Comparison of ENCODE assay signal across 27 mouse cellular contexts in genomic region chr3:157998742-157999369, GRCm38 (mm10). TPM values are rescaled to one million over a fixed set of nuclear protein-coding genes. Genes with fewer than 3 reads are reported as not detected.
DNase-seq lines count a peak whose midpoint lies in the region; ATAC-seq and TF ChIP-seq lines count a peak whose summit lies in the region.
"Had no signal": no experiment of that assay in that cellular context is flagged by ENCODE, and none has a peak within 500 bp of the region (broad histone marks: within the 10 kb centered on the region; RNA-seq: fewer than 3 reads in every experiment).

No protein-coding gene starts in this region.

- H3K9ac ChIP-seq in midbrain, postnatal 0 days (replicated peaks; ENCODE audit: low read length, poor library complexity, severe bottlenecking), result no peak overlapping the region
- H3K9ac ChIP-seq in midbrain, embryonic 13.5 days (replicated peaks), result no peak overlapping the region
- H3K9ac ChIP-seq in intestine, postnatal 0 days (ENCODE audit: low read depth, low read length), result no peak overlapping the region
- H3K9ac ChIP-seq: embryonic facial prominence, embryonic 12.5 days; embryonic facial prominence, embryonic 15.5 days; forebrain, postnatal 0 days; heart, embryonic 12.5 days; heart, embryonic 15.5 days; hindbrain, embryonic 15.5 days had no signal

- no peak for TF ChIP-seq POLR2A in thymus, adult 2 months (IDR thresholded peaks at IDR 0.05; ENCODE audit: control insufficient read depth, extremely low read depth, insufficient read depth, low read length, poor library complexity)

- no peak overlapping the region for H3K4me2 ChIP-seq in midbrain, postnatal 0 days (ENCODE audit: low read depth, low read length, poor library complexity, severe bottlenecking)
- no peak overlapping the region for H3K4me2 ChIP-seq in midbrain, embryonic 13.5 days (replicated peaks)
- H3K4me2 ChIP-seq in intestine, postnatal 0 days (replicated peaks; ENCODE audit: low read depth), result no peak overlapping the region
- H3K4me2 ChIP-seq: embryonic facial prominence, embryonic 12.5 days; embryonic facial prominence, embryonic 15.5 days; heart, embryonic 12.5 days; heart, embryonic 15.5 days; hindbrain, embryonic 15.5 days had no signal

- TF ChIP-seq CTCF in midbrain, postnatal 0 days (IDR thresholded peaks at IDR 0.05), result no peak
- TF ChIP-seq CTCF in intestine, postnatal 0 days (IDR thresholded peaks at IDR 0.05; ENCODE audit: low read depth), result no peak
- no peak for TF ChIP-seq CTCF in thymus, adult 2 months (IDR thresholded peaks at IDR 0.05; ENCODE audit: borderline replicate concordance, control insufficient read depth, extremely low read depth, insufficient read depth, low read length, poor library complexity)

- no peak overlapping the region for H3K4me3 ChIP-seq in midbrain, postnatal 0 days (ENCODE audit: low read depth, low read length)
- no peak overlapping the region for H3K4me3 ChIP-seq in midbrain, embryonic 13.5 days (replicated peaks)
- no peak overlapping the region for H3K4me3 ChIP-seq in intestine, postnatal 0 days (ENCODE audit: low read depth, low read length)
- H3K4me3 ChIP-seq in thymus, adult 2 months (ENCODE audit: control insufficient read depth, insufficient read depth, low read length), result no peak overlapping the region
- H3K4me3 ChIP-seq: embryonic facial prominence, embryonic 12.5 days; embryonic facial prominence, embryonic 15.5 days; gastrocnemius, adult 2 months; heart, embryonic 12.5 days; heart, embryonic 15.5 days; hindbrain, embryonic 15.5 days had no signal

- ATAC-seq in midbrain, postnatal 0 days (ENCODE audit: low FRiP score), result no peak
- no peak for ATAC-seq in midbrain, embryonic 13.5 days
- peak; percentile 90 for ATAC-seq in granulocyte monocyte progenitor cell, adult 5-6 weeks (replicated peaks; ENCODE audit: poor library complexity, severe bottlenecking)
- peak; percentile 82 for ATAC-seq in megakaryocyte progenitor cell, adult 5-6 weeks (replicated peaks; ENCODE audit: poor library complexity)
- ATAC-seq in intestine, postnatal 0 days, result no peak
- ATAC-seq: CD4-positive, CD25-positive, alpha-beta regulatory T cell, adult 4 months; forebrain, embryonic 14.5 days; forebrain, postnatal 0 days had no signal

- WGBS in midbrain, postnatal 0 days, result 93% methylated on average over 1 of the region's 1 CpGs
- 72% methylated on average over 1 of the region's 1 CpGs for WGBS in midbrain, embryonic 13.5 days
- WGBS in intestine, postnatal 0 days, result 56% methylated on average over 1 of the region's 1 CpGs
- WGBS in thymus, adult 2 months, result 31% methylated on average over 1 of the region's 1 CpGs

- no peak overlapping the region for H3K27ac ChIP-seq in midbrain, postnatal 0 days (ENCODE audit: low read depth, low read length)
- H3K27ac ChIP-seq in midbrain, embryonic 13.5 days, result no peak overlapping the region
- H3K27ac ChIP-seq in intestine, postnatal 0 days (ENCODE audit: low read depth, low read length), result no peak overlapping the region
- no peak overlapping the region for H3K27ac ChIP-seq in thymus, adult 2 months (ENCODE audit: control insufficient read depth, insufficient read depth, low read length)
- H3K27ac ChIP-seq: embryonic facial prominence, embryonic 12.5 days; embryonic facial prominence, embryonic 15.5 days; gastrocnemius, adult 2 months; heart, embryonic 15.5 days; hindbrain, embryonic 15.5 days had no signal

- no peaks in the 10 kb centered on the region for H3K27me3 ChIP-seq in midbrain, postnatal 0 days (ENCODE audit: insufficient read depth, low read length)
- no peaks in the 10 kb centered on the region for H3K27me3 ChIP-seq in midbrain, embryonic 13.5 days
- no peaks in the 10 kb centered on the region for H3K27me3 ChIP-seq in intestine, postnatal 0 days (replicated peaks; ENCODE audit: control insufficient read depth, insufficient read depth, low read length)
- no peaks in the 10 kb centered on the region for H3K27me3 ChIP-seq in thymus, adult 2 months (ENCODE audit: control insufficient read depth, insufficient read depth, low read length)
- H3K27me3 ChIP-seq: embryonic facial prominence, embryonic 12.5 days; embryonic facial prominence, embryonic 15.5 days; heart, embryonic 12.5 days; heart, embryonic 15.5 days; hindbrain, embryonic 15.5 days had no signal

- H3K9me3 ChIP-seq in midbrain, postnatal 0 days (ENCODE audit: low read length), result no peaks in the 10 kb centered on the region
- H3K9me3 ChIP-seq in midbrain, embryonic 13.5 days, result no peaks in the 10 kb centered on the region
- no peaks in the 10 kb centered on the region for H3K9me3 ChIP-seq in intestine, postnatal 0 days (ENCODE audit: control insufficient read depth)
- H3K9me3 ChIP-seq: embryonic facial prominence, embryonic 12.5 days; embryonic facial prominence, embryonic 15.5 days; heart, embryonic 12.5 days; heart, embryonic 15.5 days; hindbrain, embryonic 15.5 days had no signal

- H3K4me1 ChIP-seq in midbrain, postnatal 0 days (ENCODE audit: insufficient read depth, low read length), result no peaks in the 10 kb centered on the region
- no peaks in the 10 kb centered on the region for H3K4me1 ChIP-seq in midbrain, embryonic 13.5 days (replicated peaks)
- no peaks in the 10 kb centered on the region for H3K4me1 ChIP-seq in intestine, postnatal 0 days (replicated peaks; ENCODE audit: control insufficient read depth, insufficient read depth, low read length)
- no peaks in the 10 kb centered on the region for H3K4me1 ChIP-seq in thymus, adult 2 months (replicated peaks; ENCODE audit: control insufficient read depth, insufficient read depth, low read length)
- H3K4me1 ChIP-seq: embryonic facial prominence, embryonic 12.5 days; embryonic facial prominence, embryonic 15.5 days; heart, embryonic 12.5 days; heart, embryonic 15.5 days; hindbrain, embryonic 15.5 days had no signal

- H3K36me3 ChIP-seq in midbrain, postnatal 0 days (ENCODE audit: insufficient read depth, low read length), result peaks cover 9% of the 10 kb centered on the region
- peaks cover 32% of the 10 kb centered on the region for H3K36me3 ChIP-seq in midbrain, embryonic 13.5 days
- H3K36me3 ChIP-seq in intestine, postnatal 0 days (ENCODE audit: control insufficient read depth, insufficient read depth), result peaks cover 22% of the 10 kb centered on the region
- H3K36me3 ChIP-seq in thymus, adult 2 months (ENCODE audit: control insufficient read depth, insufficient read depth, low read length), result peaks cover 34% of the 10 kb centered on the region

- DNase-seq in midbrain, postnatal 0 days (ENCODE audit: low spot score), result peak; percentile 6
- DNase-seq in MEL-GATA-1-ER (ENCODE audit: extremely low read depth, low read depth), result peak; percentile 85
- DNase-seq in embryo, embryonic 10 days (ENCODE audit: low spot score), result no peak
- DNase-seq in thymus, adult 2 months, result no peak
- DNase-seq: adrenal gland, adult 2 months; adrenal gland, postnatal 14 days; cerebellum, adult 2 months; cerebellum, postnatal 10 days; cerebellum, postnatal 36 days; forebrain, postnatal 0 days; gastrocnemius, adult 2 months; gastrocnemius, postnatal 14 days; heart, adult 18-20 months; heart, postnatal 10 days; heart, postnatal 36 days; kidney, adult 11 months had no signal

RNA-seq across cellular contexts. Expression of gene Srsf11, which starts 37.6 kb away (rescaled TPM):
- total RNA-seq in midbrain, postnatal 0 days (2014; rRNA removed), result 187 and 231 TPM in 2 replicates
- polyA plus RNA-seq in midbrain, postnatal 0 days (2015; fragmentation: Nextera tagmentation; extraction: Ambion mirVana), result 152 and 188 TPM in 2 replicates
- 309 and 336 TPM in 2 replicates for polyA plus RNA-seq in midbrain, embryonic 13.5 days (2015; fragmentation: Nextera tagmentation; extraction: Ambion mirVana)
- total RNA-seq in granulocyte monocyte progenitor cell, adult 5-6 weeks (2014; fragmentation: Nextera tagmentation), result 230 and 298 TPM in 2 replicates
- 237 and 325 TPM in 2 replicates for total RNA-seq in granulocyte monocyte progenitor cell, adult 5-6 weeks (2017)
- total RNA-seq in megakaryocyte progenitor cell, adult 5-6 weeks (2015), result 237 and 277 TPM in 2 replicates
- total RNA-seq in megakaryocyte progenitor cell, adult 5-6 weeks (2017), result 227 and 358 TPM in 2 replicates
- 126 and 142 TPM in 2 replicates for polyA plus RNA-seq in intestine, postnatal 0 days (2015; fragmentation: Nextera tagmentation; extraction: Ambion mirVana)
- polyA plus RNA-seq in thymus, adult 2 months (2012; rRNA removed), result 614 and 619 TPM in 2 replicates

RNA-seq across cellular contexts. Expression of gene Lrrc40, which starts 37.6 kb away (rescaled TPM):
- 44.3 and 49.5 TPM in 2 replicates for total RNA-seq in midbrain, postnatal 0 days (2014; rRNA removed)
- 52.9 and 53.8 TPM in 2 replicates for polyA plus RNA-seq in midbrain, postnatal 0 days (2015; fragmentation: Nextera tagmentation; extraction: Ambion mirVana)
- polyA plus RNA-seq in midbrain, embryonic 13.5 days (2015; fragmentation: Nextera tagmentation; extraction: Ambion mirVana), result 56.8 and 68.4 TPM in 2 replicates
- total RNA-seq in granulocyte monocyte progenitor cell, adult 5-6 weeks (2014; fragmentation: Nextera tagmentation), result 27.0 and 27.2 TPM in 2 replicates
- total RNA-seq in granulocyte monocyte progenitor cell, adult 5-6 weeks (2017), result 44.0 and 44.3 TPM in 2 replicates
- total RNA-seq in megakaryocyte progenitor cell, adult 5-6 weeks (2015), result 40.0 and 40.8 TPM in 2 replicates
- 36.8 and 42.8 TPM in 2 replicates for total RNA-seq in megakaryocyte progenitor cell, adult 5-6 weeks (2017)
- polyA plus RNA-seq in intestine, postnatal 0 days (2015; fragmentation: Nextera tagmentation; extraction: Ambion mirVana), result 17.8 and 18.7 TPM in 2 replicates
- polyA plus RNA-seq in thymus, adult 2 months (2012; rRNA removed), result 8.3 and 9.8 TPM in 2 replicates

RNA-seq across cellular contexts. Expression of gene Ankrd13c, which starts 51.8 kb away (rescaled TPM):
- total RNA-seq in midbrain, postnatal 0 days (2014; rRNA removed), result 31.6 and 40.5 TPM in 2 replicates
- polyA plus RNA-seq in midbrain, postnatal 0 days (2015; fragmentation: Nextera tagmentation; extraction: Ambion mirVana), result 21.0 and 26.2 TPM in 2 replicates
- 21.3 and 22.3 TPM in 2 replicates for polyA plus RNA-seq in midbrain, embryonic 13.5 days (2015; fragmentation: Nextera tagmentation; extraction: Ambion mirVana)
- total RNA-seq in granulocyte monocyte progenitor cell, adult 5-6 weeks (2014; fragmentation: Nextera tagmentation), result 39.3 and 39.8 TPM in 2 replicates
- 27.0 and 49.1 TPM in 2 replicates for total RNA-seq in granulocyte monocyte progenitor cell, adult 5-6 weeks (2017)
- 47.7 and 50.0 TPM in 2 replicates for total RNA-seq in megakaryocyte progenitor cell, adult 5-6 weeks (2015)
- 41.4 and 45.6 TPM in 2 replicates for total RNA-seq in megakaryocyte progenitor cell, adult 5-6 weeks (2017)
- 25.2 and 27.2 TPM in 2 replicates for polyA plus RNA-seq in intestine, postnatal 0 days (2015; fragmentation: Nextera tagmentation; extraction: Ambion mirVana)
- 18.7 and 24.8 TPM in 2 replicates for polyA plus RNA-seq in thymus, adult 2 months (2012; rRNA removed)

Comparison
In these comparisons a context has a peak if more than half of its experiments do, and no peak if none do; other contexts are left out.
1. ATAC-seq: peak in granulocyte monocyte progenitor cell, adult 5-6 weeks (single experiment) and megakaryocyte progenitor cell, adult 5-6 weeks (single experiment); none in midbrain, postnatal 0 days (single experiment), midbrain, embryonic 13.5 days (single experiment) and intestine, postnatal 0 days (single experiment).
2. DNase-seq: peak in midbrain, postnatal 0 days (single experiment) and MEL-GATA-1-ER (single experiment); none in embryo, embryonic 10 days (single experiment) and thymus, adult 2 months (single experiment).